Mouse (Mus musculus): ENCODE measurements at regions not wholly inside any gene's neighbourhood (a gene's known extent, or its start where the extent isn't known, plus 50 kb on each side); places are given as distances from the start of the nearest gene placed in this dataset.

GRCm38 (mm10) chr11:63620220-63620619 lies 301.9 kb downstream of the Hs3st3b1 start:
- no peaks in the 10 kb centered on the region for H3K9me3 ChIP-seq (ENCODE audit: low read length)
- H3K4me1 ChIP-seq (replicated peaks; ENCODE audit: low read depth, low read length): no peaks in the 10 kb centered on the region
- TF ChIP-seq CTCF (conservative IDR thresholded peaks at IDR 0.05; ENCODE audit: low read length) (no peak), POU5F1 (IDR thresholded peaks at IDR 0.05; ENCODE audit: borderline replicate concordance, low read length) (no peak), NANOG (IDR thresholded peaks at IDR 0.05; ENCODE audit: borderline replicate concordance, low read length) (no peak)
- H3K36me3 ChIP-seq (ENCODE audit: insufficient read depth, low read length): no peaks in the 10 kb centered on the region
- no peaks in the 10 kb centered on the region for H3K27me3 ChIP-seq (ENCODE audit: insufficient read depth, low read length)
- H3K4me3 ChIP-seq (replicated peaks; ENCODE audit: low read length): no peak overlapping the region

- Histone ChIP-seq H3K27me3 (ENCODE audit: insufficient read depth, low read length) (peaks cover 11% of the 10 kb centered on the region; the same call in 1 of the 2 replicates), H3K4me1 (replicated peaks; ENCODE audit: low read depth, low read length) (no peaks in the 10 kb centered on the region), H3K36me3 (ENCODE audit: insufficient read depth, low read length) (no peaks in the 10 kb centered on the region), H3K4me3 (replicated peaks; ENCODE audit: low read length) (no peak overlapping the region), H3K9me3 (ENCODE audit: low read length) (no peaks in the 10 kb centered on the region)
- TF ChIP-seq CTCF (conservative IDR thresholded peaks at IDR 0.05; ENCODE audit: low read length): no peak
- TF ChIP-seq POU5F1 (IDR thresholded peaks at IDR 0.05; ENCODE audit: borderline replicate concordance, low read length): no peak
- no peak for TF ChIP-seq NANOG (IDR thresholded peaks at IDR 0.05; ENCODE audit: borderline replicate concordance, low read length)
These were observed 291.8 kb downstream of the Hs3st3b1 start for GRCm38 (mm10) chr11:63630336-63630735.

GRCm38 (mm10) chr11:63657057-63657456 lies 265.0 kb downstream of the Hs3st3b1 start:
- Histone ChIP-seq H3K9me3 (ENCODE audit: low read length) (peaks cover 3% of the 10 kb centered on the region; the same call in 1 of the 2 replicates), H3K27me3 (ENCODE audit: insufficient read depth, low read length) (peaks cover 2% of the 10 kb centered on the region; the same call in 1 of the 2 replicates), H3K4me3 (replicated peaks; ENCODE audit: low read length) (no peak overlapping the region), H3K36me3 (ENCODE audit: insufficient read depth, low read length) (no peaks in the 10 kb centered on the region), H3K4me1 (replicated peaks; ENCODE audit: low read depth, low read length) (no peaks in the 10 kb centered on the region)
- TF ChIP-seq CTCF (conservative IDR thresholded peaks at IDR 0.05; ENCODE audit: low read length) (no peak), NANOG (IDR thresholded peaks at IDR 0.05; ENCODE audit: borderline replicate concordance, low read length) (no peak), POU5F1 (IDR thresholded peaks at IDR 0.05; ENCODE audit: borderline replicate concordance, low read length) (no peak)

GRCm38 (mm10) chr11:63665268-63665934 lies 256.7 kb downstream of the Hs3st3b1 start:
- Histone ChIP-seq H3K9me3 (ENCODE audit: low read length) (no peaks in the 10 kb centered on the region), H3K4me3 (replicated peaks; ENCODE audit: low read length) (no peak overlapping the region), H3K36me3 (ENCODE audit: insufficient read depth, low read length) (no peaks in the 10 kb centered on the region), H3K27me3 (ENCODE audit: insufficient read depth, low read length) (peaks cover 2% of the 10 kb centered on the region; the same call in 1 of the 2 replicates), H3K4me1 (replicated peaks; ENCODE audit: low read depth, low read length) (no peaks in the 10 kb centered on the region)
- TF ChIP-seq POU5F1 (IDR thresholded peaks at IDR 0.05; ENCODE audit: borderline replicate concordance, low read length): no peak
- TF ChIP-seq NANOG (IDR thresholded peaks at IDR 0.05; ENCODE audit: borderline replicate concordance, low read length): no peak
- TF ChIP-seq CTCF (conservative IDR thresholded peaks at IDR 0.05; ENCODE audit: low read length): no peak

- no peaks in the 10 kb centered on the region for H3K27me3 ChIP-seq (ENCODE audit: insufficient read depth, low read length)
- no peak for TF ChIP-seq CTCF (conservative IDR thresholded peaks at IDR 0.05; ENCODE audit: low read length)
- no peak for TF ChIP-seq POU5F1 (IDR thresholded peaks at IDR 0.05; ENCODE audit: borderline replicate concordance, low read length)
- TF ChIP-seq NANOG (IDR thresholded peaks at IDR 0.05; ENCODE audit: borderline replicate concordance, low read length): no peak
- no peaks in the 10 kb centered on the region for H3K4me1 ChIP-seq (replicated peaks; ENCODE audit: low read depth, low read length)
- no peaks in the 10 kb centered on the region for H3K36me3 ChIP-seq (ENCODE audit: insufficient read depth, low read length)
- H3K4me3 ChIP-seq (replicated peaks; ENCODE audit: low read length): no peak overlapping the region
- no peaks in the 10 kb centered on the region for H3K9me3 ChIP-seq (ENCODE audit: low read length)
These were observed 251.6 kb downstream of the Hs3st3b1 start for GRCm38 (mm10) chr11:63670477-63670876.

- Histone ChIP-seq H3K27me3 (ENCODE audit: insufficient read depth, low read length) (no peaks in the 10 kb centered on the region), H3K4me3 (replicated peaks; ENCODE audit: low read length) (no peak overlapping the region), H3K4me1 (replicated peaks; ENCODE audit: low read depth, low read length) (no peaks in the 10 kb centered on the region), H3K9me3 (ENCODE audit: low read length) (no peaks in the 10 kb centered on the region), H3K36me3 (ENCODE audit: insufficient read depth, low read length) (no peaks in the 10 kb centered on the region)
- TF ChIP-seq POU5F1 (IDR thresholded peaks at IDR 0.05; ENCODE audit: borderline replicate concordance, low read length) (no peak), NANOG (IDR thresholded peaks at IDR 0.05; ENCODE audit: borderline replicate concordance, low read length) (no peak), CTCF (conservative IDR thresholded peaks at IDR 0.05; ENCODE audit: low read length) (no peak)
These were observed 250.3 kb downstream of the Hs3st3b1 start for GRCm38 (mm10) chr11:63671816-63672215.

GRCm38 (mm10) chr11:63677921-63678320 lies 244.2 kb downstream of the Hs3st3b1 start:
- TF ChIP-seq NANOG (IDR thresholded peaks at IDR 0.05; ENCODE audit: borderline replicate concordance, low read length) (no peak), CTCF (conservative IDR thresholded peaks at IDR 0.05; ENCODE audit: low read length) (no peak), POU5F1 (IDR thresholded peaks at IDR 0.05; ENCODE audit: borderline replicate concordance, low read length) (no peak)
- no peaks in the 10 kb centered on the region for H3K36me3 ChIP-seq (ENCODE audit: insufficient read depth, low read length)

GRCm38 (mm10) chr11:63678382-63678905 lies 243.6 kb downstream of the Hs3st3b1 start:
- Histone ChIP-seq H3K4me1 (replicated peaks; ENCODE audit: low read depth, low read length) (no peaks in the 10 kb centered on the region), H3K9me3 (ENCODE audit: low read length) (no peaks in the 10 kb centered on the region), H3K36me3 (ENCODE audit: insufficient read depth, low read length) (no peaks in the 10 kb centered on the region), H3K4me3 (replicated peaks; ENCODE audit: low read length) (no peak overlapping the region), H3K27me3 (ENCODE audit: insufficient read depth, low read length) (no peaks in the 10 kb centered on the region)
- TF ChIP-seq POU5F1 (IDR thresholded peaks at IDR 0.05; ENCODE audit: borderline replicate concordance, low read length) (no peak), NANOG (IDR thresholded peaks at IDR 0.05; ENCODE audit: borderline replicate concordance, low read length) (no peak), CTCF (conservative IDR thresholded peaks at IDR 0.05; ENCODE audit: low read length) (no peak)

More at GRCm38 (mm10) chr11:63677921-63678320, 244.2 kb downstream of the Hs3st3b1 start:
- Histone ChIP-seq H3K27me3 (ENCODE audit: insufficient read depth, low read length) (no peaks in the 10 kb centered on the region), H3K9me3 (ENCODE audit: low read length) (no peaks in the 10 kb centered on the region), H3K4me3 (replicated peaks; ENCODE audit: low read length) (no peak overlapping the region), H3K4me1 (replicated peaks; ENCODE audit: low read depth, low read length) (no peaks in the 10 kb centered on the region)

All from E14TG2a.4 (cell line).